In the genomic region with DNA sequence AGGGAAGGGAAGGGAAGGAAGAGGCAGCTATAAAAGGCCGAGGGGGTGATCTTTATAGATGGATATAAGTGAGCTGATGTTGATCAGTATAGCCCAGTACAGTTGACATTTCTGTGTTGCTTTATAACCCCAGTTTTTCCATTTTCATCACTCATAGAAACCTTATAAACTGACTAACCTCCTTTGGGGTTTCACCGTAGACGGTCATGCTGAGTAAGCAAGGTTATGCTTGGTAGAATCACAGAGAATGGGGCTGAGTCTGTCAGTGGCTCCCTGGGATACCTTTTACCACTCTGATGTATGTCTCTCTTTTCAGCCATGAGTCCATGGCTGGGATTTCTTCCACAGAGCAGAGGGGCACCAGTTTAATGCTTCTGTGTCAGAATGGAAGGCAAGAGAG, we compare ENCODE assay signal across 14 mouse cellular contexts.
A peak's percentile ranks its signal among the peaks of the same experiment; 100 is the strongest.
DNase-seq lines count a peak whose midpoint lies in the region; ATAC-seq and TF ChIP-seq lines count a peak whose summit lies in the region.
"Had no signal": no experiment of that assay in that cellular context is flagged by ENCODE, and none has a peak within 500 bp of the region (broad histone marks: within the 10 kb centered on the region; RNA-seq: fewer than 3 reads in every experiment).

No protein-coding gene starts in this region.

- H3K9ac ChIP-seq in hindbrain, embryonic 11.5 days (ENCODE audit: low read depth, low read length): no peak overlapping the region
- no peak overlapping the region for H3K9ac ChIP-seq in hindbrain, postnatal 0 days (replicated peaks; ENCODE audit: low read length)
- H3K9ac ChIP-seq in hindbrain, embryonic 15.5 days: no peak overlapping the region
- no peak overlapping the region for H3K9ac ChIP-seq in neural tube, embryonic 12.5 days

- no peaks in the 10 kb centered on the region for H3K9me3 ChIP-seq in hindbrain, embryonic 11.5 days (ENCODE audit: control insufficient read depth, low read length)
- H3K9me3 ChIP-seq in hindbrain, postnatal 0 days (ENCODE audit: low read length): no peaks in the 10 kb centered on the region
- H3K9me3 ChIP-seq in hindbrain, embryonic 15.5 days: no peaks in the 10 kb centered on the region
- no peaks in the 10 kb centered on the region for H3K9me3 ChIP-seq in neural tube, embryonic 12.5 days

- WGBS in hindbrain, embryonic 11.5 days: 63% methylated on average over 3 of the region's 3 CpGs
- WGBS in hindbrain, postnatal 0 days: 42% methylated on average over 3 of the region's 3 CpGs
- 40% methylated on average over 3 of the region's 3 CpGs for WGBS in hindbrain, embryonic 15.5 days
- WGBS in neural tube, embryonic 12.5 days: 35% methylated on average over 3 of the region's 3 CpGs

- intact Hi-C loops in gastrocnemius, postnatal 36 days (cut with DNase I): no loop called here

- no peak for TF ChIP-seq CTCF in hindbrain, postnatal 0 days (IDR thresholded peaks at IDR 0.05; ENCODE audit: low read depth)

- H3K27me3 ChIP-seq in hindbrain, embryonic 11.5 days (ENCODE audit: control insufficient read depth, insufficient read depth, low read length): no peaks in the 10 kb centered on the region
- H3K27me3 ChIP-seq in hindbrain, postnatal 0 days (ENCODE audit: insufficient read depth, low read length): no peaks in the 10 kb centered on the region
- no peaks in the 10 kb centered on the region for H3K27me3 ChIP-seq in hindbrain, embryonic 15.5 days
- no peaks in the 10 kb centered on the region for H3K27me3 ChIP-seq in neural tube, embryonic 12.5 days (replicated peaks)

- no peak for DNase-seq in hindbrain, embryonic 11.5 days (ENCODE audit: low spot score)
- DNase-seq in hindbrain, postnatal 0 days (ENCODE audit: low spot score): no peak
- no peak for DNase-seq in urinary bladder, adult 18-20 months (ENCODE audit: low spot score in 2 of 2)
- DNase-seq in gastrocnemius, postnatal 36 days: no peak
- no peak for DNase-seq in ovary, postnatal 10 days (ENCODE audit: low spot score)
- DNase-seq: kidney, adult 11 months; layer of hippocampus, adult 9-11 months; liver; lung, adult 2 months had no signal

- no peaks in the 10 kb centered on the region for H3K4me1 ChIP-seq in hindbrain, embryonic 11.5 days (replicated peaks; ENCODE audit: control insufficient read depth, insufficient read depth, low read length)
- H3K4me1 ChIP-seq in hindbrain, postnatal 0 days (ENCODE audit: insufficient read depth, low read length): 0 out of 2 replicates have a peak, but pooled peaks cover 3% of the 10 kb centered on the region
- H3K4me1 ChIP-seq in hindbrain, embryonic 15.5 days (replicated peaks): peaks cover 9% of the 10 kb centered on the region
- H3K4me1 ChIP-seq in neural tube, embryonic 12.5 days: no peaks in the 10 kb centered on the region; the same call in 1 of the 2 replicates

- H3K36me3 ChIP-seq in hindbrain, embryonic 11.5 days (ENCODE audit: control insufficient read depth, insufficient read depth, low read length): no peaks in the 10 kb centered on the region
- H3K36me3 ChIP-seq in hindbrain, postnatal 0 days (ENCODE audit: insufficient read depth, low read length): no peaks in the 10 kb centered on the region
- H3K36me3 ChIP-seq in hindbrain, embryonic 15.5 days: no peaks in the 10 kb centered on the region
- H3K36me3 ChIP-seq in neural tube, embryonic 12.5 days: no peaks in the 10 kb centered on the region

- H3K27ac ChIP-seq in hindbrain, embryonic 11.5 days (ENCODE audit: low read depth, low read length): no peak overlapping the region
- H3K27ac ChIP-seq in hindbrain, postnatal 0 days: no peak overlapping the region
- peak overlapping the region; percentile 48; the same call in 1 of the 2 replicates for H3K27ac ChIP-seq in hindbrain, embryonic 15.5 days (replicated peaks)
- H3K27ac ChIP-seq in neural tube, embryonic 12.5 days: no peak overlapping the region
- H3K27ac ChIP-seq: macrophage had no signal

- H3K4me3 ChIP-seq in hindbrain, embryonic 11.5 days (ENCODE audit: low read depth, low read length): no peak overlapping the region
- H3K4me3 ChIP-seq in hindbrain, postnatal 0 days (ENCODE audit: low read length): no peak overlapping the region
- no peak overlapping the region for H3K4me3 ChIP-seq in hindbrain, embryonic 15.5 days
- no peak overlapping the region for H3K4me3 ChIP-seq in neural tube, embryonic 12.5 days
- H3K4me3 ChIP-seq: erythroblast, embryonic 14.5 days had no signal

- no peak overlapping the region for H3K4me2 ChIP-seq in hindbrain, embryonic 11.5 days (replicated peaks; ENCODE audit: low read depth, low read length)
- no peak overlapping the region for H3K4me2 ChIP-seq in hindbrain, postnatal 0 days (ENCODE audit: low read depth, low read length)
- H3K4me2 ChIP-seq in hindbrain, embryonic 15.5 days: no peak overlapping the region
- no peak overlapping the region for H3K4me2 ChIP-seq in neural tube, embryonic 12.5 days (replicated peaks)

- ATAC-seq in hindbrain, embryonic 11.5 days (ENCODE audit: low FRiP score): peak; percentile 64
- ATAC-seq in hindbrain, postnatal 0 days: no peak
- peak; percentile 79 for ATAC-seq in CD4-positive, CD25-positive, alpha-beta regulatory T cell, adult 4 months
- peak; percentile 54; the same call in 1 of the 2 replicates for ATAC-seq in hindbrain, embryonic 15.5 days (ENCODE audit: low FRiP score, low read depth)
- ATAC-seq in neural tube, embryonic 12.5 days (ENCODE audit: low FRiP score, low read depth): peak; percentile 84
